Mouse (Mus musculus) liver, embryonic 13.5 days (tissue): ENCODE results near the gene Dnmt1. TPM values are rescaled to one million over a fixed set of nuclear protein-coding genes. Genes with fewer than 3 reads are reported as not detected.

Experiments
- ATAC-seq: fragments of 200-750 bp; cut with Nextera tagmentation; 2 replicates; pipeline ENCODE4 v1.8.0; 2017; ENCODE audit warnings: low read depth, mild to moderate bottlenecking, moderate number of reproducible peaks, moderate library complexity
- DNase-seq: peaks from one replicate; pipeline ENCODE4 v3.0.0; 2022
- H3K27ac ChIP-seq: fragments of 300-500 bp; sonication (generic); 2 replicates; pipeline ENCODE4 v1.5.1; 2015; ENCODE audit warnings: moderate library complexity, mild to moderate bottlenecking, inconsistent platforms
- H3K27me3 ChIP-seq: fragments of 300-500 bp; sonication (generic); 2 replicates; pipeline ENCODE4 v1.6.1; 2015; ENCODE audit warnings: mild to moderate bottlenecking, inconsistent platforms
- H3K36me3 ChIP-seq: fragments of 300-500 bp; sonication (generic); 2 replicates; pipeline ENCODE4 v1.6.1; 2015; ENCODE audit warnings: mild to moderate bottlenecking, inconsistent platforms
- H3K4me1 ChIP-seq: fragments of 300-500 bp; sonication (generic); replicated peaks from 2 replicates; pipeline ENCODE4 v1.6.1; 2015; ENCODE audit warnings: inconsistent platforms
- H3K4me2 ChIP-seq: fragments of 300-500 bp; sonication (generic); 2 replicates; pipeline ENCODE4 v1.6.1; 2015; ENCODE audit warnings: inconsistent platforms, mild to moderate bottlenecking, moderate library complexity
- H3K4me3 ChIP-seq: fragments of 300-500 bp; sonication (generic); replicated peaks from 2 replicates; pipeline ENCODE4 v1.5.1; 2015; ENCODE audit warnings: mild to moderate bottlenecking, inconsistent platforms
- H3K9ac ChIP-seq: fragments of 300-500 bp; sonication (generic); 2 replicates; pipeline ENCODE4 v1.6.1; 2015; ENCODE audit warnings: mild to moderate bottlenecking, inconsistent platforms
- H3K9me3 ChIP-seq: fragments of 300-500 bp; sonication (generic); replicated peaks from 2 replicates; pipeline ENCODE4 v1.6.1; 2016; ENCODE audit warnings: inconsistent platforms
- WGBS: fragments of 180-500 bp; shearing (Covaris S2); methylation state at CpG from one replicate; pipeline ENCODE4 v1.1.7; 2015; ENCODE audit not compliant: insufficient replicate concordance; 5-methylcytosine and 5-hydroxymethylcytosine counted together
- polyA plus RNA-seq: library from polyadenylated mRNA; unstranded; fragments of >200 nt; fragmentation: Nextera tagmentation; extraction: Ambion mirVana; gene quantifications from 2 replicates; pipeline ENCODE4 v1.2.1, GENCODE M21; 2015

Gene Dnmt1
- polyA plus RNA-seq, 1 experiment from 2014 or later, result 63.3 TPM

- peaks cover 3% of the 10 kb centered on the region; the same call in 1 of the 2 replicates for H3K27me3 ChIP-seq
- H3K4me2 ChIP-seq, result no peak overlapping the region
- no peaks in the 10 kb centered on the region for H3K36me3 ChIP-seq
- ATAC-seq (no peak), DNase-seq (no peak)
- 61% methylated on average over 5 of the region's 5 CpGs for WGBS
- no peak overlapping the region for H3K27ac ChIP-seq
- H3K9ac ChIP-seq, result peak overlapping the region; percentile 13; the same call in 1 of the 2 replicates
- no peak overlapping the region for H3K4me3 ChIP-seq
- no peaks in the 10 kb centered on the region for H3K9me3 ChIP-seq
- H3K4me1 ChIP-seq, result peaks cover 31% of the 10 kb centered on the region
These were observed 33.6 kb upstream of the Dnmt1 start for GRCm38 (mm10) chr9:20993165-20993898.

- Histone ChIP-seq H3K27ac (no peak overlapping the region), H3K4me2 (no peak overlapping the region), H3K27me3 (peaks cover 3% of the 10 kb centered on the region; the same call in 1 of the 2 replicates), H3K9me3 (no peaks in the 10 kb centered on the region), H3K4me1 (peaks cover 18% of the 10 kb centered on the region), H3K4me3 (no peak overlapping the region), H3K9ac (no peak overlapping the region), H3K36me3 (no peaks in the 10 kb centered on the region)
- DNase-seq (no peak), ATAC-seq (no peak)
- 64% methylated on average over 4 of the region's 4 CpGs for WGBS
These were observed 31.9 kb upstream of the Dnmt1 start for GRCm38 (mm10) chr9:20991587-20991986.

GRCm38 (mm10) chr9:20990861-20991260 is 31.2 kb upstream of the Dnmt1 start:
- DNase-seq (no peak), ATAC-seq (no peak)
- H3K4me2 ChIP-seq, result peak overlapping the region; percentile 32; the same call in 1 of the 2 replicates
- peaks cover 3% of the 10 kb centered on the region; the same call in 1 of the 2 replicates for H3K27me3 ChIP-seq
- no peak overlapping the region for H3K27ac ChIP-seq
- no peak overlapping the region for H3K4me3 ChIP-seq
- WGBS, result 25% methylated on average over 10 of the region's 10 CpGs
- H3K36me3 ChIP-seq, result no peaks in the 10 kb centered on the region
- H3K9me3 ChIP-seq, result no peaks in the 10 kb centered on the region
- peaks cover 17% of the 10 kb centered on the region for H3K4me1 ChIP-seq
- H3K9ac ChIP-seq, result 0 out of 2 replicates have a peak overlapping the region, but pooled peaks have one; percentile 1

GRCm38 (mm10) chr9:20987953-20988352 is 28.3 kb upstream of the Dnmt1 start:
- ATAC-seq, result no peak
- Histone ChIP-seq H3K27me3 (peaks cover 3% of the 10 kb centered on the region; the same call in 1 of the 2 replicates), H3K27ac (no peak overlapping the region), H3K9me3 (no peaks in the 10 kb centered on the region), H3K4me3 (no peak overlapping the region), H3K4me2 (no peak overlapping the region), H3K9ac (no peak overlapping the region), H3K36me3 (no peaks in the 10 kb centered on the region), H3K4me1 (peaks cover 13% of the 10 kb centered on the region)
- WGBS, result 20% methylated on average over 7 of the region's 7 CpGs
- DNase-seq, result no peak

- 68% methylated on average over 15 of the region's 15 CpGs for WGBS
- H3K36me3 ChIP-seq, result no peaks in the 10 kb centered on the region
- H3K4me2 ChIP-seq, result no peak overlapping the region
- H3K4me1 ChIP-seq, result peaks cover 12% of the 10 kb centered on the region
- DNase-seq (no peak), ATAC-seq (no peak)
- no peak overlapping the region for H3K4me3 ChIP-seq
- no peak overlapping the region for H3K27ac ChIP-seq
- peaks cover 3% of the 10 kb centered on the region; the same call in 1 of the 2 replicates for H3K27me3 ChIP-seq
- no peaks in the 10 kb centered on the region for H3K9me3 ChIP-seq
- H3K9ac ChIP-seq, result no peak overlapping the region
These were observed 27.4 kb upstream of the Dnmt1 start for GRCm38 (mm10) chr9:20986952-20987686.

GRCm38 (mm10) chr9:20983169-20983568 is 23.5 kb upstream of the Dnmt1 start:
- no peak overlapping the region for H3K9ac ChIP-seq
- no peak overlapping the region for H3K4me3 ChIP-seq
- DNase-seq, result no peak
- no peaks in the 10 kb centered on the region for H3K36me3 ChIP-seq
- H3K9me3 ChIP-seq, result no peaks in the 10 kb centered on the region
- WGBS, result 31% methylated on average over 5 of the region's 5 CpGs
- no peak overlapping the region for H3K4me2 ChIP-seq
- no peak for ATAC-seq
- no peak overlapping the region for H3K27ac ChIP-seq
- peaks cover 17% of the 10 kb centered on the region for H3K4me1 ChIP-seq
- no peaks in the 10 kb centered on the region for H3K27me3 ChIP-seq

- H3K27ac ChIP-seq, result no peak overlapping the region
- H3K27me3 ChIP-seq, result no peaks in the 10 kb centered on the region
- DNase-seq (no peak), ATAC-seq (no peak)
- H3K9ac ChIP-seq, result no peak overlapping the region
- H3K4me1 ChIP-seq, result peaks cover 22% of the 10 kb centered on the region
- 57% methylated on average over 3 of the region's 3 CpGs for WGBS
- H3K4me3 ChIP-seq, result no peak overlapping the region
- H3K4me2 ChIP-seq, result no peak overlapping the region
- no peaks in the 10 kb centered on the region for H3K9me3 ChIP-seq
- no peaks in the 10 kb centered on the region for H3K36me3 ChIP-seq
These were observed 22.5 kb upstream of the Dnmt1 start for GRCm38 (mm10) chr9:20982171-20982570.

- H3K36me3 ChIP-seq, result no peaks in the 10 kb centered on the region
- no peak overlapping the region for H3K27ac ChIP-seq
- 74% methylated on average over 7 of the region's 7 CpGs for WGBS
- H3K27me3 ChIP-seq, result peaks cover 10% of the 10 kb centered on the region; the same call in 1 of the 2 replicates
- DNase-seq (no peak), ATAC-seq (no peak)
- H3K4me2 ChIP-seq, result no peak overlapping the region
- H3K9me3 ChIP-seq, result no peaks in the 10 kb centered on the region
- no peak overlapping the region for H3K9ac ChIP-seq
- no peak overlapping the region for H3K4me3 ChIP-seq
- H3K4me1 ChIP-seq, result peaks cover 46% of the 10 kb centered on the region
These were observed 20.1 kb upstream of the Dnmt1 start for GRCm38 (mm10) chr9:20979769-20980168.

GRCm38 (mm10) chr9:20979181-20979580 is 19.5 kb upstream of the Dnmt1 start:
- Histone ChIP-seq H3K9me3 (no peaks in the 10 kb centered on the region), H3K9ac (no peak overlapping the region), H3K4me2 (no peak overlapping the region), H3K27ac (no peak overlapping the region; the same call in 1 of the 2 replicates), H3K27me3 (peaks cover 14% of the 10 kb centered on the region; the same call in 1 of the 2 replicates), H3K4me1 (peaks cover 50% of the 10 kb centered on the region), H3K36me3 (no peaks in the 10 kb centered on the region), H3K4me3 (no peak overlapping the region)
- 58% methylated on average over 5 of the region's 5 CpGs for WGBS
- ATAC-seq (no peak), DNase-seq (no peak)

GRCm38 (mm10) chr9:20978409-20979095 is 18.9 kb upstream of the Dnmt1 start:
- ATAC-seq, result no peak
- Histone ChIP-seq H3K27ac (peak overlapping the region; percentile 39), H3K4me1 (peaks cover 56% of the 10 kb centered on the region), H3K4me3 (no peak overlapping the region), H3K36me3 (no peaks in the 10 kb centered on the region), H3K4me2 (no peak overlapping the region), H3K9ac (no peak overlapping the region), H3K9me3 (no peaks in the 10 kb centered on the region), H3K27me3 (peaks cover 14% of the 10 kb centered on the region; the same call in 1 of the 2 replicates)
- WGBS, result 59% methylated on average over 10 of the region's 10 CpGs
- DNase-seq, result no peak
